Mouse (Mus musculus) kidney, postnatal 10 days (tissue): ENCODE measurements around the gene Gpatch8.

Experiments used
- DNase-seq: peaks from one replicate; pipeline ENCODE4 v3.0.0; 2021; ENCODE audit warnings: mixed read lengths

The Gpatch8 gene

DNA sequence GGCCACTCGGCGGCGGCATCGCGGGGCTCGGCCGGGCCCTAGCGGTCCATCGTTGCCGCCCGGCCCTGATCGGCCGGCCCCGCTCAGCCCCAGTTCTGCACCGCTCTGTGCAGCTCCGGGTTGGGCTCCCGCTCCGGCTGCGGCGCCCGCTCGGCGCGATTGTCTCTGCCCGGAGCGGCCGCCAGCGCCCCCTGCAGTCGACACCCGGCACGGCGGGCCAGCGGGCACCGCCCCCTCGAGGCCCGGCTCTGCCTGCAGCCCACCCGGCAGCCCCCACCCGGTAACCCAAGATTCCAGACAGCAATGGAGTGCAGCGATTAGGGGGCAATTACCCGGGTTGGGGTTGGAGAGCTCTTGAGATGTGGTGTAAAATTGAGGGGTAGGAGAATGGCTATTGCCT, 108.7 kb downstream of the Gpatch8 start, which contains the start of gene Fam171a2:
Gene Fam171a2 (minus strand): TSS at position 186 of the 400 bp plus-strand sequence.
- DNase-seq = peak; percentile 91

DNA sequence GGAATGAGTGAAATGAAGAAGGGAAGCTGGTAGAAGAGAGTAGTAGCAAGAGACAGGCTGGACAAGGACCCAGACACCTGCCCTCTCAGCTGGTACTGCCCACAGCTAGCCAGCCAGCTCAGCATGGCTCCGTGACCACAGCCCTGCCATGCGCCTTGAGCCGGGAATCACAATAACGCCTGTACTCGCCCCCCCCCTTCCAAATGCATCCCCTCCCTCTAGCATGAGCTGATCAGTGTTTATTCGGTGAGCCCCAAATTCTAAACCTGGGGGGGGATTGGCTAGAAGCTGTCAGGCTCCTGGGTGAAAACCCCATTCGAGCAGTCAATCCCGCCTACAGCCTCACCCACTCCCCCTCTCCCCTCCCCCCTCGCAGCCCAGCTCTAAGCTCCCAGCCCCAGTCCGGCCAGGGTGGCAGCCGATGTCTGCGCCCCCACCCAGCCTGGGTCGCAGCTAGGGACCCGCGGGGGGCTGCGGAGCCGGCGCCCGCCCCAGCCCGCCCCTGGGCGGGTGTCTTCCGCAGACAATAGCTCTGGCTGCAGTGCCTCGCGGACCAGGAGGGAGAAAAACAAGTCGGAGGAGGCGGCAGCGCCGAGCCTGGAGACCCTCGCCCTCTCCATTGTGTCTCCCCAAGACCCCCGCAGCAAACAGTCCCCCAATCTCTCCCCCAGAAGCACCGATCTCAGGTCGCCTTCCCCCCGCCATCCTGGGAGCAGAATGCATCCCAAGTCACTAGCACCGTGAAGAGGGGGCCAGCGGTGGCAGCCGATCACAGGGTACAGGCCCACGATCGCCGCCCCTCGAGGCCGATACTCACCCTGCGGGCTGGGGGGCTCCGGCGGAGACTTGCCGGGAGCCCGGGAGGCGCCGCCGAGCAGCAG, 109.4 kb downstream of the Gpatch8 start:
- peak; percentile 76 for DNase-seq

DNA sequence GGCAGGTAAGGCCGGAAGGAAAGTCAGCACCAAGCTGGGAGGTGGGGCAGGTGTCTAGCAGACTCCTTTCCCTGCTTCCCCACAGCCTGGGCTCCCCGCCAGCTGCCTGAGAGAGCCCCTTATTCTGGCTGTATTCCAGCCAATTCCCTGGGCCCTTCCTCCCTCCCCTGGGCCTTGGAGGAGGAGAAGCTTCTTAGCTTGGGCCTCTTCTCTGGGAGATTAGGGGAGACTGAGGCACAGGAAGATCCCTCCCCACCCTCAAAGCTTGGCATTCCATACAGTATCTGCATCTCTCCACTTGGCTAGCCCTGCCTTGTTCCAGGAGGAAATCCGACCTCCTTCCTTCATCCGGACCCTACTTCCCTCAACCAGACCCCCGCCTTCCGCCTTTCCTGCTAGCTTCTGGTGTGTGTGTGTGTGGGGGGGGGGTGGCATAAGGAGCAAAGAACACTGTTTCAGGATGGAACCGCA, 110.3 kb downstream of the Gpatch8 start:
- DNase-seq = peak; percentile 85

DNA sequence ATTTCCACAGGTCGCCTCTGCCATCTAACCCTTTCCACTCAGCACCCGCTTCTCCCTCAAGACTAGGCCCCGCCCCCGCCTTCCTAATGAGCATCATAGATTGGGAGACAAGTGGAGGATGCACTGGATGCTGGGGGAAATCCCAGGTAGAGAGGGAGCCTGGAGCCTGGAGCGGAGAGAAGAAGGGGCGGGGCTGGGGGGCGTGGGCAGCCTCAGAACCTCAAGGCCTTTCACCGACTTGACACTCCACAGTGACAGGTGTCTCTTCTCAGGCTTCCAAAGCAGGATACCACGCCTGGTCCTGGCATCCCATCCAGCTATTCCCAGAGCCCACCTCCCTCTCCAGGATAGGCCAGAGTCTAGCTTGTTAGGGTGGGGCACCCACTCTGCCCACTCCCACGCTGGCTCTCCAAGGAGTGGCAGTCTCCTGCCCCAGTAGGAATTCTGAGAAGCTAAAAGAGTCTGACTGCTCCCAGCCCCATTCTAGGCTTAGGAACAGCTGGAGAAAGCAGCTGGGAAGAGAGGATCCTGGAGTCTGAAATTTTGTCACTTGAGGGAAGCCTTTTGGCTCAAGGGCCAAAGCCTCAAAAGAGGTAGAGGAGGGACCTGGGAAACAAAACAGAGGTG, 110.8 kb downstream of the Gpatch8 start:
- peak; percentile 59 for DNase-seq

DNA sequence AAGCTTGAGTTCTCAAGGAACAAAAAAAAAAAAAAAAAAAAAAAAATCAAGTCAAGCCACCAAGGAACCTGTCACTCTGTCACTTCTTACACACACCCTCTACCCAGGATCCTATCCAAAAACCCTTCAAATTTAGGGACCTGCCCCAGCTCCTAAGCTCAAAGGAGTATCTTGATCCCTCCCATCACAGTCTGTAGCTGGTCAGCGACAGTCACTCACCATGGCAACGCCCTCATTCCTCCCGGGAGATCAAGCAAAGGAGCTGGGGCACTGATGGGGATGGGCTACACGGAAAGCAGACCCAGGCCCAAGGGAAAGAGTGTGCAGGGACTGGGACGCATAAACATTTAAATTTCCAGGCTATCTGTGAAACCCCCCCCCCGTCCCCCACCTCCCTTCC, 111.4 kb downstream of the Gpatch8 start:
- DNase-seq = no peak

DNA sequence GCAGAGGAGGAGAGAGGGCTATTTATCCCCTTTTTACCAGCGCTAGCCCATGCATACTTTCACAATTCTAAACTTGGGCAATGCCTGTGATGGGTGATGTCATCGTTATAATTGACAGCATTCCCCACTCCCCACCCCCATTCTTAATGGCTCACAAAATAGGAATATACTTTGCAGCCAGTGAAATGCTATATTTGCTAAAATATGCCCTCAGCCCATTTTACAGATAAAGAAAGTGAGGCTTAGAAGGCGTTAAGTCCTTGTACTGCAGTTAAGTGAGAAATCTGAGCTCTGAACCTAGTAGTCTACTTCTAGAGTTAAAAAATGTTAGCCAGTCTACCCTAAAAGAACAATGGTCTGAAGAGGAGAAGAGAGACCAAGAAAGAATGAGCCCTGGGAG, 111.9 kb downstream of the Gpatch8 start:
- no peak for DNase-seq

DNA sequence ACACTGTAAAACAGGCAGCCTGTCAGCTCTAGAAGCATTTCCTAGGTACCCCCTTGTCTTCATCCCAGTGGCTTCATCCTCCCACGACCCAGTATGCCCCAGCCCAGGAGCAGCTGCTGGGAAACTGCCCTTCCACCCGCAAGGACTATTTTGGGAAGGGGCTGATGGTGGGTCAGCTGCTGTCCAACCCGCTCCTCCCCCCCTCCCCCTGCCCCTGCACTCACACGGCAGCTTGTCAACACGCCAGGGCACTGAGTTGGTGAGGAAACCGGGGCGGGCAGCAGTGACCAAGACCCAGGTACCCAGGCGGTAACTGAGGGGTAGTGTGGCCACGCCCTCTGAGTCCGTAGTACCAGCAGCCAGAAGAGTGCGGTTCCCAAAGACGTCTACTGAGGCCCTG, 112.5 kb downstream of the Gpatch8 start:
- DNase-seq = peak; percentile 35

DNA sequence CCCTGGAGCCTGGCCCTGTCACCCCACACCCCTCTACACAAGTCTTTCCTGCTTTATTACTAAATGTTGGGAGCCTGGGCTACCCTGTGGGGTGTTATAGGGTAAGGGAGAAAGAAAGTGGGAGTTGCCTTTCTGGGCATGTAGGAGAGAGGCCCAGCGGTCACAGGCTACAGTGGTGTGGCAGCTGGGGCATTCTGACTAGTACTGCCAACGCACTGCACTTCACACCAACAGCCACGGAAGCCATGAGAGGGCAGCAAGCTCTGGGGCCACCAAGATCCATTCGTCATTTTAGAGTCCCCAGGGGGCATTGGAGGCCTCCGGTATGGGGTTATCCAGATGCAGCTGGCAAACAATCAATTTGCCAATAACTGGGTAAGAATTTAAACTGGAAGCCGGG, 114.1 kb downstream of the Gpatch8 start:
- DNase-seq = no peak

DNA sequence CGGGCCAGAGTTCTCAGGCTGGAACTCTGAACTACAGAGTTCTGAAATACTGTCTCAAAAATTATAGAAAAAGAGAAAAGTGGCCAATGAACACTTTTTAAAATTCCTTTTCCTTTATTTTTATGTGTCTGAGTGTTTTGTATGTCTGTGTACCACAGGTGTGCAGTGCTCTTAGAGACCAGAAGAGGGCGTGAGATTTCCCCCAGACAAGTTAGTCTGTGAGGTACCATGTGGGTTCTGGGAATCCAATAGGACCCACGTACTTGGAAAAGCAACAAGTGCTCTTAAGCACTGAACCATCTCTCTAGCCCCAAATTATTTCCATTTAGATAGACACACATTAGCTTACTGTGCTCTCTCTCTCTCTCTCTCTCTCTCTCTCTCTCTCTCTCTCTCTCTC, 114.8 kb downstream of the Gpatch8 start:
- no peak for DNase-seq

DNA sequence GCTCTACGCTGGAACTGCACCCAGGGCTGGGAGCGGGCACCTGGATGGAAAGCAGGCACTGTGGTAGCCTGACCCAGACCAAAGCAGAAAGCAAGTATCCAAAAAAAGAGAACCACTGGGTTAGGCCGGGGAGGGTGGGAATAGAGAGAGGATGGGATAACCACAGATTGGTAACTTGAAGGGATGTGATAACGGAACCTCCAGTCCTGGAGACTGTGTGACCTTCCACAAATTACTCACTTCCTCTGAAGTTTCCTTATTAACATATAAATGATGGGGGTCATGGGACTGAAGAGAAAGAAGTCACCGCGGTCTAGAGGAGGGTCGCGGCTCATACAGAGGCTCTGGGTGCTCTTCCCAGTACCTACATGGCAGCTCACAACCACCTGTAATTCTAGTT, 115.9 kb downstream of the Gpatch8 start:
- DNase-seq = no peak

DNA sequence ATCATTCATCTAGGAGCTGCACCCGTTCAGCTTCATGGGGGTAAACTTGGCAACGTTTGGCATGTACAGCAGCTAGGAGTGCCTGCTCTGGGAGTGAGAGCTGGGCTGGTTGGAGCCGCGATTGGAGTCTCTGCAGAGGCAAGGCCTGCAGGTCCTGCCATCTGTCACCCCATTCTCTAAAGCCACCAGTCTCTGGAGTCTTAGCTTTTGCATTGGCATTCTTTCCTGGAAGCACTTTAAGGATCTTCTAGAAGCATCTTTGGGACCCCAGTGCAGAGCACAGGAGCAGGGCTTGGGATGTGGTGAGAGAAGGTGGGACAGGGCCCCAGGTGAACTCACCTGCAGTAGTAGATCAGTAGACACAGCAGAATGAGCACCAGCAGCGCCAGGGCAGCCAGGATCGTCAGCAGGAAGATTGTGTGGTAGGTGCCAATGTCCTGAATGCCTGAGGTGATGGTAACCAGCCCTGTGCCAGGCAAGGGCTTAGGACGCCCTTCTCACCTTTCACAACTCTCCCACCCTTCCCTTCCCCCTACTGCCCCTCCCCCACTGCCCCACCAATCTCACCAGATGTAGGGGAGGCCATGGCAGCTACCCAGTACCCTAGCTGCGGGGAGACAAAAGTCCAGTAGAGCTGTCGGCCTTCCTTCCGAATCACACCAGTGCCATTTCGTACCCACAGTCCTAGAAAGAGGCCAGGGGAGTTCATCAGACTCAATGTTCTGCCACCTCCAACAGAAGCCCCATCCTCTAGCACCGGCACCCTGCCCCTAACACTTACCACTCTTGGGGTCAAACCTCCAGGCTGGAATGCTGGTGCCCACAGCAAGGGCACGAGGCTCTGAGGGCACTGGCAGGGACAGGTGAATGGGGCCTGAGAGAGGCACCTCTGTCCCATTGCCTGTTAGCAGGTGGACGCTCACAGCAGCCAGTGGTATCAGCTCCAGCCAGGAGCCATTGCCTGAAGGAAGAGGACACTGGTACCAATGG, 116.8 kb downstream of the Gpatch8 start:
- DNase-seq = no peak

DNA sequence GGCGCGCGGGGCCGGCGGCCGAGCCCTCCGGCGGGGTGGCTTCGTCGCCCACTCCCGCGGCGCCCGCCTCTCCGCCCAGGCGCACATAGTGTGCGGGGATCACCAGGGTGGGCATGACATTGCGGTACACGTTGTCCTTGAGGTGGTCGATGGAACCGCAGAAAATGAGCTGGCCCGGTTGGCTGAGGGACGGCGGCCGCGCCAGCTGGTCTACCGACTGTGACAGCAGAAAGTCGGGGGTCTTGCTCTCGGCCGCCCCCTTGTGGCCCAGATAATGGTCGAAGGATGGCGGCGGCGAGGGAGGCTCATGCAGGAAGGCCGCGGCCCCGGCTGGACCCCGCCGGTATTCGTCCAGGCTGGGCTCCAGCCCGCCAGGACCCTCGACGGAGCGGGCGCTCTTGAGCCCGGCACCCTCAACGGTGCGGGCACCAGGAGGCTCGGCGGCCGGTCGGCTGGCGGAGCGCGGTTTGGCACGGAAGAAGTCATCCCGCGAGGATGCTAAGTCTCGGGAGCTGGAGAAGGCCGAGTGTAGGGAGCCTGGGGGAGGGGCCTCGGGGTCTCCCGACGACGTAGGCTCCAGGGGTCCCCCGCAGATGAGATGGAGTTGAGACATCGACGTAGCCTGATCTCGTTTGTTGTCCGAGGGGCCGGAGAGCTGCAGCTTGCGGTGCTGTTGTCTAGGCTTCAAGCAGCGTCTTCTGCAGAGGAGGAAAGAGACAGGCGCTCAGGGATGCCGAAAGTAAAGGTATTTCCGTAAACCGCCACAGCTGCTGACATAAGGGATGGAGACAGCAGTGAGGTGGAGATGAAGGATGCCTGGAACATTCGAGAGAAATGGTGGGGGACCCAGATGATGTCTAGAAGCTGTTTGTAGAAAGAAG, 117.7 kb downstream of the Gpatch8 start:
- peak; percentile 94 for DNase-seq

DNA sequence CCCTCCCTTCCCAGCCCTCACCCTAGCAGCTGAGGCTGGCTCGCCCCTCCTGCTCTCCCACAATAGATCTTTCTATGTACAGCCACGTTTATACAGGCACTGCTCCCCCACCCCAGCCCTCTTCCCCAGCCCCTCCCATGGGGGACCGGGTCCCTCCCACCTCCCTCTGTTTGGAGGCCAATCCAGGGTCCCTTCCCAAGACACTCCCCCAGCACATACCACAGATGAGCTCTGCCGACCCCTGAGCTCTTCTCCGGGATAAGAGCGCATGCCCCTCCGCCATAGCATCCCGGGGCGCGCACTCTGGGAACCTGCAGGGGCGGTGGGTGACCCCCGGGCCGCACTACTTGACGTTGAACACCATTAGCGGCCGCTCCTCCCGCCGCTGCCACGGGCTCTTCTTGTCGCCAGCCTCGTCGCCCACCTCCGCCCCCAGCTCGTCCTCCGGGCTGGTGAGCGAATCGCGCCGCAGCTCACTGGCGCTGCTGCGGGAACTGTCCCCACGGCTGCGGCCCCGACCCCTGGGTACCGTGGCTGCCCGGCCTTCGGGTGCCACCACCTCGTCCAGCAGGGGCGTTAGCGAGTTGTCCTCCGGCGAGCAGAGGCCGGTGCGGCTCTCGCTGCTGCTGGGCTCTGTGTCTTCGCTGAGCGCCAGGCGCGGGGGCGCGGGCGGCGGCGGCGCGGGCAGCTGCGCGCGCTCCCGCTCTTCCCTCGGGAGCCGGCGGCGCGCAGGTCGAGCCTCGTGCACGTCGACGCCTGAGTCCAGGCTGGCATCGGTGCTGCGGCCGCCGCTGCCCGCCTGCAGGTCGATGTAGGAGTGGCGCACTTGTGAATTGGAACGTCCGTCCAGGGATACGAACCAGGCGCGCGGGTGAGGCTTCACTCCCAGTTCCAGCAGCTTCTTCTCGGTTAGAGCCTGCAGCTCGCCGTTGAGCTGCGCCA, 118.8 kb downstream of the Gpatch8 start:
- DNase-seq = peak; percentile 83

DNA sequence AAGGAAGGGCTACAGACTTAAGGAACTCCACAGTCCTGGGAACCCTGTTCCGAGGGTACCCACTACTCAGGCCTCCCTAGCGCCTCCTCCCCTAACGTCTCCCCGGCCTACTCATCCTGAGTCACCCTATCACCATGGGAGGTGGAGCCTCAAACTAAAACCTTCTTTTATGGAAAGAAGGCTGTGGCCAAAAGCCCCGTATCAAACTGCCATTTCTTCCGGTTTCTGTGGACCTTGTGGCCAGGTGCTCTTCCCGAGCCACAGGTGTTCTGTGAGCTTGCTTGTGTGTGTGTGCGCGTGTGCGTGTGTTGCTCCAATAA, 119.8 kb downstream of the Gpatch8 start:
- no peak for DNase-seq

DNA sequence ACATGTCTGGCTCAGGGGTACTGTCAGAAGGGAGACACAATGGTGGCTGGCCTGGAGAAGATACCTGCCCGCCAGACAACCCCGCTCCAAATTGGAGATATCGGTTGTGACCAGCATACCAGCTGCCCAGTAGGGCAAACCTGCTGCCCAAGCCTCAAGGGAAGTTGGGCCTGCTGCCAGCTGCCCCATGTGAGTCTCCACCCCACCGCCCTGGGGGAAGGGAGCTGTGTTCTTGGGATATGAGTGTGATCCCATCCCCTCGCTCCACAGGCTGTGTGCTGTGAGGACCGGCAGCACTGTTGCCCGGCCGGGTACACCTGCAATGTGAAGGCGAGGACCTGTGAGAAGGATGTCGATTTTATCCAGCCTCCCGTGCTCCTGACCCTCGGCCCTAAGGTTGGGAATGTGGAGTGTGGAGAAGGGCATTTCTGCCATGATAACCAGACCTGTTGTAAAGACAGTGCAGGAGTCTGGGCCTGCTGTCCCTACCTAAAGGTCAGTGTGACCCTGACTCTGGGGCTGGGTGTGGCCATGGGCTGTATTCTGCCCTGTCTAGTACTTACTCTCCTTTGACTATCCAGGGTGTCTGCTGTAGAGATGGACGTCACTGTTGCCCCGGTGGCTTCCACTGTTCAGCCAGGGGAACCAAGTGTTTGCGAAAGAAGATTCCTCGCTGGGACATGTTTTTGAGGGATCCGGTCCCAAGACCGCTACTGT, 120.3 kb downstream of the Gpatch8 start:
- DNase-seq = peak; percentile 75

DNA sequence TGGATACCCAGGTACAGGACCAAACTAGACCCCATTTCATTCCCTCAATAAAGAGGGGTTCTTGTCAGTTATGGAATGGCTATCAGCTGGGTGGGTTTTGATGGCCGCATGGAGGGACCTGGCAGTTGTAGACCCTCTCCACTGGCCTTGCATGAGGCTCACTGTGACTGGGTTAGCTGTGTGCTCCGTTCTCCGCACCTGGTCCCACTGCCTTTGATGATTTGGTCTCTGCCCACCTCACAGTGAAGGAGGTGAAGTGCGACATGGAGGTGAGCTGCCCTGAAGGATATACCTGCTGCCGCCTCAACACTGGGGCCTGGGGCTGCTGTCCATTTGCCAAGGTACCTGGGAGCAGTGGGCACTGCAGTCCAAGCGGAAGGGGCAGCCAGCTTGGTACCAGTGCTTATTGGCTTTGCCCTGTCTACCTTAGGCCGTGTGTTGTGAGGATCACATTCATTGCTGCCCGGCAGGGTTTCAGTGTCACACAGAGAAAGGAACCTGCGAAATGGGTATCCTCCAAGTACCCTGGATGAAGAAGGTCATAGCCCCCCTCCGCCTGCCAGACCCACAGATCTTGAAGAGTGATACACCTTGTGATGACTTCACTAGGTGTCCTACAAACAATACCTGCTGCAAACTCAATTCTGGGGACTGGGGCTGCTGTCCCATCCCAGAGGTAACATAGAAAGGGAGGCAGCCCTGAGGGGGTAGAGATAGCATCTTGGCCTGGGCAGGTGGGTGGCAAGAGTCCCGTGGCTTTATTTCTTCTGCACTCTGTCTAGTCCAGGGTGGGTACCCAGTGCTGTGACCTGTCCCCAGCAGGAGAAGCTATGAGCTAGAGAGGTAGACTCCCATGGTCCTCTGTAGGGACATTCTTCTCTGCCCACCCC, 121.1 kb downstream of the Gpatch8 start:
- no peak for DNase-seq

DNA sequence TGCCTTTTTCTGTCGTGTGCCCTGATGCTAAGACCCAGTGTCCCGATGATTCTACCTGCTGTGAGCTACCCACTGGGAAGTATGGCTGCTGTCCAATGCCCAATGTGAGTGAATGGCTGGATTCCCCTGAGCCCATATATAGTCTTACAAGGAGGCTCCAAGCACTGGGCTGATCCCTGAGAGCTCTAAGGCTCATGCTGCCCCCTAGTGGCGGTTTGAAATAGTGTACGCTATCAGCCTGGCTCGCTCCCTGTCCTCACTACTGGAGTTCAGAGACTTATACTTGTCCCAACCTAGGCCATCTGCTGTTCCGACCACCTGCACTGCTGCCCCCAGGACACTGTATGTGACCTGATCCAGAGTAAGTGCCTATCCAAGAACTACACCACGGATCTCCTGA, 121.8 kb downstream of the Gpatch8 start:
- peak; percentile 93 for DNase-seq

DNA sequence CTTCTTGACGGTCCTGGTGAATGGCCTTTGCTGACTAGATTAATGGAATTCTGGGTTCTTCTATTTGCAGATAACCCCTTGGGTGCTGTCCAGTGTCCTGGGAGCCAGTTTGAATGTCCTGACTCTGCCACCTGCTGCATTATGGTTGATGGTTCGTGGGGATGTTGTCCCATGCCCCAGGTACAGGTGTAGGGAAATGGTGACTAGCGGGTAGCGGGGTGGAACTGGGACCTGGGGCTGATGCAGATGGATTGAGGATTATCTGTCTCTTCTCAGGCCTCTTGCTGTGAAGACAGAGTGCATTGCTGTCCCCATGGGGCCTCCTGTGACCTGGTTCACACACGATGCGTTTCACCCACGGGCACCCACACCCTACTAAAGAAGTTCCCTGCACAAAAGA, 122.3 kb downstream of the Gpatch8 start:
- no peak for DNase-seq

DNA sequence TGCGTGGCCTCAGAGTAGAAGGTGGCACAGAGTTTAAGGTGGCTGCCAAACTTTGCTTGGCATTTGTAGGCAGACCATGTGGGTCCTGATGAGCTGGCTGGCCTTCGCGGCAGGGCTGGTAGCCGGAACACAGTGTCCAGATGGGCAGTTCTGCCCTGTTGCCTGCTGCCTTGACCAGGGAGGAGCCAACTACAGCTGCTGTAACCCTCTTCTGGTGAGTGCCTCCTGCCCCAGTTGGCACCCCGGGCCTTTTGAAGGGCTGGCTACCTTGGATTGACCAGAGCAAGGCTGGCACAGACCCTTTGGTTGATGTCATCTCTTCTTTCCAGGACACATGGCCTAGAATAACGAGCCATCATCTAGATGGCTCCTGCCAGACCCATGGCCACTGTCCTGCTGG, 123.3 kb downstream of the Gpatch8 start:
- DNase-seq = no peak
